Mouse (Mus musculus): ENCODE data around the gene Mrps6.

Gene Mrps6

GRCm38 (mm10) chr16:92057852-92058643, at the start of gene Mrps6, which contains the start of the genes Gm49711 and Slc5a3:
Gene Mrps6, plus strand, starts transcription at chr16:92058270.
Gene Gm49711, plus strand, starts transcription at chr16:92058316.
Gene Slc5a3, plus strand, starts transcription at chr16:92058322.
- peak; percentile 86 for DNase-seq

GRCm38 (mm10) chr16:92009586-92009985, 48.5 kb upstream of the Mrps6 start:
- DNase-seq: no peak

- no peak for DNase-seq
Observed at GRCm38 (mm10) chr16:92016792-92017191, 41.3 kb upstream of the Mrps6 start.

- peak; percentile 3 for DNase-seq
Observed at GRCm38 (mm10) chr16:92019141-92020118, 38.6 kb upstream of the Mrps6 start.

GRCm38 (mm10) chr16:92021656-92022400, 36.2 kb upstream of the Mrps6 start:
- no peak for DNase-seq

- no peak for DNase-seq
Observed at GRCm38 (mm10) chr16:92022494-92023283, 35.4 kb upstream of the Mrps6 start.

GRCm38 (mm10) chr16:92033286-92033685, 24.8 kb upstream of the Mrps6 start:
- DNase-seq: no peak

- DNase-seq: no peak
Observed at GRCm38 (mm10) chr16:92034676-92035075, 23.4 kb upstream of the Mrps6 start.

- DNase-seq: no peak
Observed at GRCm38 (mm10) chr16:92036701-92037100, 21.4 kb upstream of the Mrps6 start.

- no peak for DNase-seq
Observed at GRCm38 (mm10) chr16:92037891-92038607, 20.0 kb upstream of the Mrps6 start.

- no peak for DNase-seq
Observed at GRCm38 (mm10) chr16:92039421-92039820, 18.6 kb upstream of the Mrps6 start.

- DNase-seq: no peak
Observed at GRCm38 (mm10) chr16:92039966-92040365, 18.1 kb upstream of the Mrps6 start.

GRCm38 (mm10) chr16:92051777-92052310, 6.2 kb upstream of the Mrps6 start:
- no peak for DNase-seq

- DNase-seq: no peak
Observed at GRCm38 (mm10) chr16:92052569-92052968, 5.5 kb upstream of the Mrps6 start.

- DNase-seq: no peak
Observed at GRCm38 (mm10) chr16:92056711-92057110, 1.4 kb upstream of the Mrps6 start.

GRCm38 (mm10) chr16:92057456-92057851, 616 bp upstream of the Mrps6 start:
- DNase-seq: no peak

- no peak for DNase-seq
Observed at GRCm38 (mm10) chr16:92058644-92059620, 862 bp downstream of the Mrps6 start.

- no peak for DNase-seq
Observed at GRCm38 (mm10) chr16:92060213-92060612, 2.1 kb downstream of the Mrps6 start.

- DNase-seq: no peak
Observed at GRCm38 (mm10) chr16:92061586-92061985, 3.5 kb downstream of the Mrps6 start.

- DNase-seq: no peak
Observed at GRCm38 (mm10) chr16:92062832-92063231, 4.8 kb downstream of the Mrps6 start.

Data from cerebellum, adult 11 months (tissue).